In the genomic region with DNA sequence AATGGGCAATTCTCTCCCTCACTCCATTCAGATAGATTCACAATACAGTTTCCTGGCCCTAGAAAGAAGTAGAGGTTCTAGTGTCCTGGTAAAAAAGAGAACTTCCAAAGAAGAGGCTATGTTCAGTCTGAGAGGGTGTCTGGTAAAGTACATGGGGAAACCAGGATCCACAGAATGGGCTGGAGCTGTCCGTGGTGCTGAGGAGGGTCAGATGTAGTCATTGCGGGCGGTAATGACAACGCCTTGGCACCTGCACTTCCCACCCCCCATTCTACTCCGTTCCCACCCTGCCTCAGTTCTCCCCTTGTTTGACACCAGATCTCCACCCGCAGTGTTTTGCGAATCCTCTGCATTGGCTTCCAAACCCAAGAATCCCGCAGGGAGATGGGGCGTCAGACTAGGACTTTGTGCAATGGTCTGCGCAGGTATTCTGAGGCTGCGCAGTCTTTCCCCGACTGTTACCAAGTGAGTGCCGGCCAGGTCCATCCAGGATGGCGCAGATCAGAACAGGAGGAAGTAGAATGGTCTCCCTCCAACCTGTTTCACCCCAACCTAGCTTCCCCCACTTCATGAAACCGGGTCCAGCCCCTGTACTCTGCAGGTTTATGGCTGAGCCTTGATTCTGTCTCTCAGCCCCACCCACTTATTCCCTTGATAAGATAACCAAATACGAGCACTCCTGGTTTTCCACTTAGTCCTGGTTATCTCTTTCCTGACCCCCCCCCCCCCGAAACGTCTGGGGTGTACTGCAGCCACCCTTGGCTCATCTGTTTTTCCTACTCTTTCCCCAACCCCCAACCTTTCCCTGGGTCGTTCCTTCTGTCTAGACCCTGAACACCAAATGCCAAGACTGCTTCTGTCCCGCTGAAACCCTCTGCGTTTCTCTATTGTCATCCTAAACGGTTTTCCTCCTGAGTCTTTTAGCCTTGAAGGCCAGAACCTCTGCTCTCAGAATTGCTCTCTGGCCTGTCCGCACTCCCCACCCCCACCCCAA, we compare ENCODE assay signal across 10 mouse cellular contexts. TPM values are rescaled to one million over a fixed set of nuclear protein-coding genes. Genes with fewer than 3 reads are reported as not detected.
DNase-seq lines count a peak whose midpoint lies in the region; ATAC-seq and TF ChIP-seq lines count a peak whose summit lies in the region.
"Had no signal": no experiment of that assay in that cellular context is flagged by ENCODE, and none has a peak within 500 bp of the region (broad histone marks: within the 10 kb centered on the region; RNA-seq: fewer than 3 reads in every experiment).

No protein-coding gene starts in this region.

- 0 out of 2 replicates have a peak overlapping the region, but pooled peaks have one; percentile 5 for H3K4me3 ChIP-seq in intestine, embryonic 16.5 days (ENCODE audit: low read length)
- H3K4me3 ChIP-seq in intestine, embryonic 15.5 days (replicated peaks): no peak overlapping the region
- peak overlapping the region; percentile 39 for H3K4me3 ChIP-seq in midbrain, postnatal 0 days (ENCODE audit: low read depth, low read length)
- H3K4me3 ChIP-seq: embryonic facial prominence, embryonic 12.5 days had no signal

- H3K36me3 ChIP-seq in intestine, embryonic 16.5 days (ENCODE audit: control insufficient read depth, insufficient read depth, low read length): no peaks in the 10 kb centered on the region
- no peaks in the 10 kb centered on the region for H3K36me3 ChIP-seq in intestine, embryonic 15.5 days
- H3K36me3 ChIP-seq in midbrain, postnatal 0 days (ENCODE audit: insufficient read depth, low read length): no peaks in the 10 kb centered on the region
- H3K36me3 ChIP-seq: embryonic facial prominence, embryonic 12.5 days had no signal

- no peak overlapping the region for H3K9ac ChIP-seq in intestine, embryonic 16.5 days (ENCODE audit: low read depth, low read length)
- no peak overlapping the region for H3K9ac ChIP-seq in intestine, embryonic 15.5 days
- H3K9ac ChIP-seq in midbrain, postnatal 0 days (replicated peaks; ENCODE audit: low read length, poor library complexity, severe bottlenecking): peak overlapping the region; percentile 54
- H3K9ac ChIP-seq: embryonic facial prominence, embryonic 12.5 days had no signal

- 5% methylated on average over 23 of the region's 23 CpGs for WGBS in intestine, embryonic 16.5 days
- WGBS in intestine, embryonic 15.5 days: 6% methylated on average over 23 of the region's 23 CpGs
- 2% methylated on average over 23 of the region's 23 CpGs for WGBS in midbrain, postnatal 0 days

- peak; percentile 86 for DNase-seq in NIH3T3 (ENCODE audit: low read depth)
- DNase-seq in embryo, embryonic 10 days (ENCODE audit: low spot score): peak; percentile 88
- peak; percentile 42 for DNase-seq in induced T-regulatory cell, adult 2 months (ENCODE audit: low read depth)
- peak; percentile 60 for DNase-seq in midbrain, postnatal 0 days (ENCODE audit: low spot score)
- DNase-seq in T-cell, adult 2 months (ENCODE audit: low spot score): no peak

- H3K4me2 ChIP-seq in intestine, embryonic 16.5 days (ENCODE audit: low read depth, low read length): no peak overlapping the region
- H3K4me2 ChIP-seq in intestine, embryonic 15.5 days (replicated peaks): no peak overlapping the region
- H3K4me2 ChIP-seq in midbrain, postnatal 0 days (ENCODE audit: low read depth, low read length, poor library complexity, severe bottlenecking): peak overlapping the region; percentile 55
- H3K4me2 ChIP-seq: embryonic facial prominence, embryonic 12.5 days had no signal

- no peak for ATAC-seq in intestine, embryonic 16.5 days
- ATAC-seq in intestine, embryonic 15.5 days: no peak
- peak; percentile 69; the same call in 1 of the 2 replicates for ATAC-seq in midbrain, postnatal 0 days (ENCODE audit: low FRiP score)
- ATAC-seq in monocyte, adult 5-6 weeks (replicated peaks; ENCODE audit: insufficient number of reproducible peaks, low FRiP score, low TSS enrichment, poor library complexity, severe bottlenecking): no peak

- no peaks in the 10 kb centered on the region for H3K4me1 ChIP-seq in intestine, embryonic 16.5 days (ENCODE audit: control insufficient read depth, insufficient read depth, low read length)
- no peaks in the 10 kb centered on the region for H3K4me1 ChIP-seq in intestine, embryonic 15.5 days (replicated peaks)
- no peaks in the 10 kb centered on the region for H3K4me1 ChIP-seq in midbrain, postnatal 0 days (ENCODE audit: insufficient read depth, low read length)
- H3K4me1 ChIP-seq: embryonic facial prominence, embryonic 12.5 days had no signal

- peaks cover 9% of the 10 kb centered on the region for H3K27me3 ChIP-seq in intestine, embryonic 16.5 days (replicated peaks; ENCODE audit: control insufficient read depth, insufficient read depth, low read length)
- H3K27me3 ChIP-seq in intestine, embryonic 15.5 days (replicated peaks): peaks cover 15% of the 10 kb centered on the region
- H3K27me3 ChIP-seq in midbrain, postnatal 0 days (ENCODE audit: insufficient read depth, low read length): 0 out of 2 replicates have a peak, but pooled peaks cover 3% of the 10 kb centered on the region

- H3K9me3 ChIP-seq in intestine, embryonic 16.5 days (ENCODE audit: control insufficient read depth, low read length): no peaks in the 10 kb centered on the region
- no peaks in the 10 kb centered on the region for H3K9me3 ChIP-seq in intestine, embryonic 15.5 days
- no peaks in the 10 kb centered on the region for H3K9me3 ChIP-seq in midbrain, postnatal 0 days (ENCODE audit: low read length)
- H3K9me3 ChIP-seq: embryonic facial prominence, embryonic 12.5 days had no signal

- TF ChIP-seq CTCF in midbrain, postnatal 0 days (IDR thresholded peaks at IDR 0.05): no peak

- H3K27ac ChIP-seq in intestine, embryonic 16.5 days (ENCODE audit: low read length): no peak overlapping the region
- no peak overlapping the region for H3K27ac ChIP-seq in intestine, embryonic 15.5 days
- H3K27ac ChIP-seq in midbrain, postnatal 0 days (ENCODE audit: low read depth, low read length): peak overlapping the region; percentile 52
- H3K27ac ChIP-seq: embryonic facial prominence, embryonic 12.5 days; macrophage had no signal

RNA-seq across cellular contexts. Expression of gene Resp18, which starts 0.7 kb away (rescaled TPM):
- polyA plus RNA-seq in intestine, embryonic 16.5 days (2015; fragmentation: Nextera tagmentation; extraction: Ambion mirVana): 9.2 and 9.9 TPM in 2 replicates
- 12.7 and 13.8 TPM in 2 replicates for polyA plus RNA-seq in intestine, embryonic 15.5 days (2015; fragmentation: Nextera tagmentation; extraction: Ambion mirVana)
- total RNA-seq in midbrain, postnatal 0 days (2014; rRNA removed): 302 and 332 TPM in 2 replicates
- polyA plus RNA-seq in midbrain, postnatal 0 days (2015; fragmentation: Nextera tagmentation; extraction: Ambion mirVana): 409 and 416 TPM in 2 replicates
- not detected in 3 replicates for total RNA-seq in monocyte, adult 5-6 weeks (2017)
- polyA plus RNA-seq: macrophage had no signal

RNA-seq across cellular contexts. Expression of gene Ptprn, which starts 13.2 kb away (rescaled TPM):
- polyA plus RNA-seq in intestine, embryonic 16.5 days (2015; fragmentation: Nextera tagmentation; extraction: Ambion mirVana): 2.9 and 3.0 TPM in 2 replicates
- polyA plus RNA-seq in intestine, embryonic 15.5 days (2015; fragmentation: Nextera tagmentation; extraction: Ambion mirVana): 3.2 and 3.6 TPM in 2 replicates
- 116 and 127 TPM in 2 replicates for total RNA-seq in midbrain, postnatal 0 days (2014; rRNA removed)
- polyA plus RNA-seq in midbrain, postnatal 0 days (2015; fragmentation: Nextera tagmentation; extraction: Ambion mirVana): 51.4 and 52.2 TPM in 2 replicates
- total RNA-seq in monocyte, adult 5-6 weeks (2017): not detected in 3 replicates

RNA-seq across cellular contexts. Expression of gene Dnpep, which starts 40.3 kb away (rescaled TPM):
- 159 and 160 TPM in 2 replicates for polyA plus RNA-seq in intestine, embryonic 16.5 days (2015; fragmentation: Nextera tagmentation; extraction: Ambion mirVana)
- 131 and 145 TPM in 2 replicates for polyA plus RNA-seq in intestine, embryonic 15.5 days (2015; fragmentation: Nextera tagmentation; extraction: Ambion mirVana)
- 145 TPM in 2 replicates for total RNA-seq in midbrain, postnatal 0 days (2014; rRNA removed)
- 128 and 139 TPM in 2 replicates for polyA plus RNA-seq in midbrain, postnatal 0 days (2015; fragmentation: Nextera tagmentation; extraction: Ambion mirVana)
- total RNA-seq in monocyte, adult 5-6 weeks (2017): 24.0 to 37.3 TPM (median 32.1 TPM) in 3 replicates

RNA-seq across cellular contexts. Expression of gene Dnajb2, which starts 41.3 kb away (rescaled TPM):
- polyA plus RNA-seq in intestine, embryonic 16.5 days (2015; fragmentation: Nextera tagmentation; extraction: Ambion mirVana): 20.9 and 24.3 TPM in 2 replicates
- 25.5 and 26.2 TPM in 2 replicates for polyA plus RNA-seq in intestine, embryonic 15.5 days (2015; fragmentation: Nextera tagmentation; extraction: Ambion mirVana)
- 43.6 and 46.7 TPM in 2 replicates for total RNA-seq in midbrain, postnatal 0 days (2014; rRNA removed)
- polyA plus RNA-seq in midbrain, postnatal 0 days (2015; fragmentation: Nextera tagmentation; extraction: Ambion mirVana): 61.7 and 65.1 TPM in 2 replicates
- total RNA-seq in monocyte, adult 5-6 weeks (2017): 22.6 to 64.3 TPM (median 30.7 TPM) in 3 replicates

RNA-seq across cellular contexts. Expression of gene A630095N17Rik, which starts 45.6 kb away (rescaled TPM):
- polyA plus RNA-seq in intestine, embryonic 16.5 days (2015; fragmentation: Nextera tagmentation; extraction: Ambion mirVana): not detected in 2 replicates
- polyA plus RNA-seq in intestine, embryonic 15.5 days (2015; fragmentation: Nextera tagmentation; extraction: Ambion mirVana): not detected in 2 replicates
- not detected in 2 replicates for total RNA-seq in midbrain, postnatal 0 days (2014; rRNA removed)
- polyA plus RNA-seq in midbrain, postnatal 0 days (2015; fragmentation: Nextera tagmentation; extraction: Ambion mirVana): not detected in 2 replicates
- not detected in 3 replicates for total RNA-seq in monocyte, adult 5-6 weeks (2017)
- polyA plus RNA-seq: embryonic facial prominence, embryonic 12.5 days; macrophage had no signal

Comparison
In these comparisons a context has a peak if more than half of its experiments do, and no peak if none do; other contexts are left out.
1. RNA of gene Resp18, which starts 0.7 kb away (polyA plus RNA-seq): 409 to 416 TPM in midbrain, postnatal 0 days; 12.7 to 13.8 TPM in intestine, embryonic 15.5 days and 9.2 to 9.9 TPM in intestine, embryonic 16.5 days; every median in the first group is over 10 times any median in the second.
2. RNA of gene Ptprn, which starts 13.2 kb away (polyA plus RNA-seq): 51.4 to 52.2 TPM in midbrain, postnatal 0 days; 3.2 to 3.6 TPM in intestine, embryonic 15.5 days and 2.9 to 3.0 TPM in intestine, embryonic 16.5 days; every median in the first group is over 10 times any median in the second.